Mouse (Mus musculus): Measurements from ENCODE around the gene Vmn1r202. TPM values are rescaled to one million over a fixed set of nuclear protein-coding genes. Genes with fewer than 3 reads are reported as not detected.

The Vmn1r202 gene
- polyA plus RNA-seq (2017; shearing (Covaris generic)), result 0.07 TPM

GRCm38 (mm10) chr13:22505281-22505680 is at the start of gene Vmn1r202:
Vmn1r202 (minus strand) TSS chr13:22505381.

GRCm38 (mm10) chr13:22552898-22553297 is 47.7 kb upstream of the Vmn1r202 start, which contains the start of gene Vmn1r204:
Vmn1r204 (plus strand) TSS chr13:22553198.

GRCm38 (mm10) chr13:22517814-22518213 is 12.6 kb upstream of the Vmn1r202 start, which contains the start of gene Vmn1r203:
Vmn1r203 (plus strand) TSS chr13:22518114.

GRCm38 (mm10) chr13:22471623-22472022 is 33.6 kb downstream of the Vmn1r202 start, which contains the start of gene Vmn1r201:
Vmn1r201 (plus strand) TSS chr13:22471923.

Other genes starting within 250 kb of the Vmn1r202 start
- not detected for gene Vmn1r195, start 234.9 kb downstream of the Vmn1r202 start, polyA plus RNA-seq (2017; shearing (Covaris generic))
- 0.15 TPM for gene Vmn1r196, start 215.5 kb downstream of the Vmn1r202 start, polyA plus RNA-seq (2017; shearing (Covaris generic))
- not detected for gene Vmn1r197, start 180.8 kb downstream of the Vmn1r202 start, polyA plus RNA-seq (2017; shearing (Covaris generic))
- 0.46 TPM for gene Vmn1r198, start 155.0 kb downstream of the Vmn1r202 start, polyA plus RNA-seq (2017; shearing (Covaris generic))
- not detected for gene Vmn1r199, start 125.6 kb downstream of the Vmn1r202 start, polyA plus RNA-seq (2017; shearing (Covaris generic))
- 0.67 TPM for gene Vmn1r200, start 115.0 kb downstream of the Vmn1r202 start, polyA plus RNA-seq (2017; shearing (Covaris generic))
- not detected for gene Vmn1r201, start 33.5 kb downstream of the Vmn1r202 start, polyA plus RNA-seq (2017; shearing (Covaris generic))
- gene Vmn1r203, start 12.7 kb upstream of the Vmn1r202 start, polyA plus RNA-seq (2017; shearing (Covaris generic)), result 0.12 TPM
- not detected for gene Vmn1r204, start 47.8 kb upstream of the Vmn1r202 start, polyA plus RNA-seq (2017; shearing (Covaris generic))
- not detected for gene Vmn1r205, start 87.6 kb upstream of the Vmn1r202 start, polyA plus RNA-seq (2017; shearing (Covaris generic))
- 0.35 TPM for gene Vmn1r206, start 118.9 kb upstream of the Vmn1r202 start, polyA plus RNA-seq (2017; shearing (Covaris generic))
- gene Vmn1r207-ps, start 224.2 kb upstream of the Vmn1r202 start, polyA plus RNA-seq (2017; shearing (Covaris generic)), result not detected